Mouse (Mus musculus): ENCODE results near the gene Fryl. TPM values are rescaled to one million over a fixed set of nuclear protein-coding genes. Genes with fewer than 3 reads are reported as not detected.
A peak's percentile ranks its signal among the peaks of the same experiment; 100 is the strongest.

Fryl gene
- polyA plus RNA-seq, 1 experiment from 2014 or later: 46.2 TPM

DNA sequence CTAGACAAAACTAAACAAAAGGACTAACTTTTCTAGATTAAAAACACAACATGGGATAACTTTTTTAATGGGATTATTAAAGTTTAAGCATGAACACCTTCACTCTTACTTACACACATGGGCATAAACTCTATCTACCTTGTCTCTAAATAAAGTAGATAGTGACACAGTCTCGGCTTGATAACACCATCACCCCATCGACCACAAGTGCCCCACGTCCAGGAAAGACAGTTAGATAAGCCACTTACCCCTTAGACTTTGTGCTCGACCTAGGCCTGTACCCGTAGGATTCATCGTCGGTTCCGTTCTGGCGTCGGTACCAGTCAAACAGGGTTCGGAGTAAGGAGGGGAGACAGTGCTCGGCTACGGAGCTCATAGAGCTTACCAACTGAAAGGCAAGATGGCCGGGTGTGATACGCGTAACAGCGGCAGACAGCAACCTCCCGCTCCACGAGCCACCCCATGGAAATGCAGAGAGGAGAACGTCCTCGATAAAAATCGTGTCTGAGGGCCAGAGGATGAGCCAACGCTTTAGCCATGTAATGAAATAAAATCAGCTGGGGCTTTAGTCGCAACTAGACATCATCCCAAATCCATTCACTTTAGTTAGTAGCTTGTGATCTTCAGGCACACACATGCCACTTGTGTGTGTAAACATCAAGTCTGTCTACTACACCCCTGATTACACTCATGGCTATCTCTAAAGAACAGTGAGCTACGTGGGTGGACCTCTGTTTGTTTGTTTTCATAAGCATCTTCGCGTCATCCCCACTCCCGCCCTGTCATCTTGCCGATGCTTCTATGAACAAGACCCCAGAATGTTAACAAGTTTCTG, 123.2 kb downstream of the Fryl start:
- Histone ChIP-seq H3K9me3 (replicated peaks) (no peaks in the 10 kb centered on the region), H3K36me3 (replicated peaks) (peaks cover 79% of the 10 kb centered on the region), H3K4me2 (peak overlapping the region; percentile 55), H3K27ac (replicated peaks) (peak overlapping the region; percentile 82), H3K4me3 (replicated peaks) (peak overlapping the region; percentile 34), H3K4me1 (replicated peaks) (peaks cover 40% of the 10 kb centered on the region), H3K27me3 (no peaks in the 10 kb centered on the region), H3K9ac (peak overlapping the region; percentile 14; the same call in 1 of the 2 replicates)
- WGBS (ENCODE audit: insufficient replicate concordance): 46% methylated on average over 29 of the region's 29 CpGs
- ATAC-seq (ENCODE audit: insufficient read depth): peak; percentile 86

- no peak overlapping the region for H3K4me3 ChIP-seq (replicated peaks)
- H3K9ac ChIP-seq: no peak overlapping the region
- H3K27ac ChIP-seq (replicated peaks): no peak overlapping the region
- H3K36me3 ChIP-seq (replicated peaks): peaks cover 84% of the 10 kb centered on the region
- no peak overlapping the region for H3K4me2 ChIP-seq
- H3K9me3 ChIP-seq (replicated peaks): no peaks in the 10 kb centered on the region
- H3K4me1 ChIP-seq (replicated peaks): peaks cover 40% of the 10 kb centered on the region
- no peak for ATAC-seq (ENCODE audit: insufficient read depth)
- H3K27me3 ChIP-seq: no peaks in the 10 kb centered on the region
- WGBS (ENCODE audit: insufficient replicate concordance): 84% methylated on average over 6 of the region's 6 CpGs
These were observed 125.4 kb downstream of the Fryl start for GRCm38 (mm10) chr5:73130984-73131383.

DNA sequence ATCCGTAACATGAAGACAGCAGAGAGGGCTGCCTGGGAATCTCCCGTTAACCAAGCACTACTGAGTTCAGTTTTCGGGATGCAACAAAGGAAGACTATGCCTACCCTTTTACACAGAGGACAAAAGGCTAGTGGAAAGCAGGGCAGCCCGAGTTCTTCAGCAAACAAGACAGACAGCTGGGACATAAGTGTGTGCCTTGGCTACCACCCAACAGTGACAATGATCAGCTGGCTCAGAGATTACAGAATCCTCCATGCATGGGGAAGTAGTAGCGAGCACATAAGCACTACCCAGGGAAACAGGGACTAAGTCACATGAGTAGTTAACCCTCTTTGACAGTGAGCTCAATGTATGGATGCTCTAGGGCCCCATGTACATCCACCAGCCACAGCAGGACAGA, 126.5 kb downstream of the Fryl start:
- H3K27me3 ChIP-seq: no peaks in the 10 kb centered on the region
- H3K4me1 ChIP-seq (replicated peaks): peaks cover 40% of the 10 kb centered on the region
- no peak overlapping the region for H3K9ac ChIP-seq
- H3K27ac ChIP-seq (replicated peaks): no peak overlapping the region
- peaks cover 86% of the 10 kb centered on the region for H3K36me3 ChIP-seq (replicated peaks)
- ATAC-seq (ENCODE audit: insufficient read depth): no peak
- WGBS (ENCODE audit: insufficient replicate concordance): 76% methylated on average over 5 of the region's 5 CpGs
- no peak overlapping the region for H3K4me2 ChIP-seq
- H3K9me3 ChIP-seq (replicated peaks): no peaks in the 10 kb centered on the region
- H3K4me3 ChIP-seq (replicated peaks): no peak overlapping the region

GRCm38 (mm10) chr5:73119969-73120725, 136.3 kb downstream of the Fryl start:
- Histone ChIP-seq H3K9ac (no peak overlapping the region), H3K36me3 (replicated peaks) (peaks cover 88% of the 10 kb centered on the region), H3K4me1 (replicated peaks) (no peaks in the 10 kb centered on the region), H3K27me3 (no peaks in the 10 kb centered on the region), H3K27ac (replicated peaks) (no peak overlapping the region), H3K9me3 (replicated peaks) (no peaks in the 10 kb centered on the region), H3K4me2 (no peak overlapping the region), H3K4me3 (replicated peaks) (no peak overlapping the region)
- ATAC-seq (ENCODE audit: insufficient read depth): no peak
- WGBS (ENCODE audit: insufficient replicate concordance): 87% methylated on average over 13 of the region's 13 CpGs

- no peak for ATAC-seq (ENCODE audit: insufficient read depth)
- Histone ChIP-seq H3K27me3 (no peaks in the 10 kb centered on the region), H3K9ac (no peak overlapping the region), H3K4me2 (no peak overlapping the region), H3K27ac (replicated peaks) (no peak overlapping the region), H3K9me3 (replicated peaks) (no peaks in the 10 kb centered on the region), H3K36me3 (replicated peaks) (peaks cover 88% of the 10 kb centered on the region), H3K4me1 (replicated peaks) (no peaks in the 10 kb centered on the region), H3K4me3 (replicated peaks) (no peak overlapping the region)
- WGBS (ENCODE audit: insufficient replicate concordance): 81% methylated on average over 5 of the region's 5 CpGs
These were observed 136.9 kb downstream of the Fryl start for GRCm38 (mm10) chr5:73119524-73119923.

GRCm38 (mm10) chr5:73118786-73119185, 137.6 kb downstream of the Fryl start:
- no peaks in the 10 kb centered on the region for H3K27me3 ChIP-seq
- no peaks in the 10 kb centered on the region for H3K4me1 ChIP-seq (replicated peaks)
- WGBS (ENCODE audit: insufficient replicate concordance): 94% methylated on average over 14 of the region's 14 CpGs
- no peak overlapping the region for H3K27ac ChIP-seq (replicated peaks)
- no peak overlapping the region for H3K4me3 ChIP-seq (replicated peaks)
- ATAC-seq (ENCODE audit: insufficient read depth): no peak
- no peaks in the 10 kb centered on the region for H3K9me3 ChIP-seq (replicated peaks)
- H3K4me2 ChIP-seq: no peak overlapping the region
- peaks cover 90% of the 10 kb centered on the region for H3K36me3 ChIP-seq (replicated peaks)
- no peak overlapping the region for H3K9ac ChIP-seq

- H3K36me3 ChIP-seq (replicated peaks): peaks cover 89% of the 10 kb centered on the region
- ATAC-seq (ENCODE audit: insufficient read depth): no peak
These were observed 141.5 kb downstream of the Fryl start for GRCm38 (mm10) chr5:73114878-73115277.

GRCm38 (mm10) chr5:73112331-73112730, 144.1 kb downstream of the Fryl start:
- 93% methylated on average over 13 of the region's 13 CpGs for WGBS (ENCODE audit: insufficient replicate concordance)
- Histone ChIP-seq H3K27ac (replicated peaks) (no peak overlapping the region), H3K4me2 (no peak overlapping the region), H3K9ac (no peak overlapping the region), H3K4me1 (replicated peaks) (no peaks in the 10 kb centered on the region), H3K27me3 (no peaks in the 10 kb centered on the region), H3K9me3 (replicated peaks) (no peaks in the 10 kb centered on the region), H3K4me3 (replicated peaks) (no peak overlapping the region), H3K36me3 (replicated peaks) (peaks cover 92% of the 10 kb centered on the region)
- ATAC-seq (ENCODE audit: insufficient read depth): no peak

More at GRCm38 (mm10) chr5:73114878-73115277, 141.5 kb downstream of the Fryl start:
- Histone ChIP-seq H3K9ac (no peak overlapping the region), H3K9me3 (replicated peaks) (no peaks in the 10 kb centered on the region), H3K4me1 (replicated peaks) (no peaks in the 10 kb centered on the region), H3K27me3 (no peaks in the 10 kb centered on the region), H3K4me3 (replicated peaks) (no peak overlapping the region), H3K4me2 (no peak overlapping the region), H3K27ac (replicated peaks) (no peak overlapping the region)
- 81% methylated on average over 4 of the region's 4 CpGs for WGBS (ENCODE audit: insufficient replicate concordance)

GRCm38 (mm10) chr5:73103657-73104056, 152.8 kb downstream of the Fryl start:
- Histone ChIP-seq H3K27me3 (no peaks in the 10 kb centered on the region), H3K4me2 (no peak overlapping the region), H3K27ac (replicated peaks) (no peak overlapping the region), H3K9ac (no peak overlapping the region), H3K4me3 (replicated peaks) (no peak overlapping the region), H3K4me1 (replicated peaks) (no peaks in the 10 kb centered on the region), H3K36me3 (replicated peaks) (peaks cover 98% of the 10 kb centered on the region), H3K9me3 (replicated peaks) (no peaks in the 10 kb centered on the region)
- 90% methylated on average over 7 of the region's 7 CpGs for WGBS (ENCODE audit: insufficient replicate concordance)
- ATAC-seq (ENCODE audit: insufficient read depth): no peak

GRCm38 (mm10) chr5:73102342-73102989, 154.0 kb downstream of the Fryl start:
- H3K4me3 ChIP-seq (replicated peaks): no peak overlapping the region
- no peaks in the 10 kb centered on the region for H3K4me1 ChIP-seq (replicated peaks)
- H3K27me3 ChIP-seq: no peaks in the 10 kb centered on the region
- no peak for ATAC-seq (ENCODE audit: insufficient read depth)
- 88% methylated on average over 10 of the region's 10 CpGs for WGBS (ENCODE audit: insufficient replicate concordance)
- no peaks in the 10 kb centered on the region for H3K9me3 ChIP-seq (replicated peaks)
- H3K9ac ChIP-seq: no peak overlapping the region
- peaks cover 98% of the 10 kb centered on the region for H3K36me3 ChIP-seq (replicated peaks)
- no peak overlapping the region for H3K4me2 ChIP-seq
- no peak overlapping the region for H3K27ac ChIP-seq (replicated peaks)

- Histone ChIP-seq H3K27ac (replicated peaks) (no peak overlapping the region), H3K9me3 (replicated peaks) (no peaks in the 10 kb centered on the region), H3K9ac (no peak overlapping the region), H3K4me2 (no peak overlapping the region), H3K27me3 (no peaks in the 10 kb centered on the region), H3K36me3 (replicated peaks) (peaks cover 98% of the 10 kb centered on the region), H3K4me3 (replicated peaks) (no peak overlapping the region), H3K4me1 (replicated peaks) (no peaks in the 10 kb centered on the region)
- ATAC-seq (ENCODE audit: insufficient read depth): no peak
- 83% methylated on average over 8 of the region's 8 CpGs for WGBS (ENCODE audit: insufficient replicate concordance)
These were observed 164.2 kb downstream of the Fryl start for GRCm38 (mm10) chr5:73092236-73092635.
